Mouse (Mus musculus) urinary bladder, postnatal 36 days (tissue): ENCODE data around the gene Fmnl3.
"Not testable (repeated sequence)": the region's sequence is repeated elsewhere in the genome, so short reads cannot be mapped to it uniquely, and the experiment has no call there.

Experiments used
- DNase-seq, 2 experiments: peaks; one replicate each; pipeline ENCODE4 v3.0.0; 2022; ENCODE audit warnings: low spot score in 2 of 2, mixed read lengths in 1 of 2

Gene Fmnl3

DNA sequence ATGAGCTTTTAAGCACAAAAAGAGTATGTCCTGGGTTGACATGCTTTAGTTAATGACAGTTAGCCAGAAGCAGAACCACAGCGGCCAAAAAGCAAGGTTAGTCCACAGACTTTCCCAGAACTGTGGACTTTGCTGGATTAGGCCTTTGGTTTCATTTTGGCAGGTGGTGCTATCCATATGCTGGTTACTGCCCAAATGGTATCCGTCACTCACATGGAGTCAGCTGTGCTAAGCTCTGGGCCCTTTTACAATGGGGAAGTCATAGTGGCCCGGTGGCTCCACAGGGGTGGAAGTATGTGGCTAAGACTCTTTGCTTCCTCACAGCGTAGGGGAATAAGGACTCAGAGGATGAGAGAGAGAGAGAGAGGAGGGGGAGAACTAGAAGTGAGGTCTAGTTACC, 17.7 kb upstream of the Fmnl3 start:
- DNase-seq = no peak

GRCm38 (mm10) chr15:99386796-99387195, 16.5 kb upstream of the Fmnl3 start:
- DNase-seq = no peak

DNA sequence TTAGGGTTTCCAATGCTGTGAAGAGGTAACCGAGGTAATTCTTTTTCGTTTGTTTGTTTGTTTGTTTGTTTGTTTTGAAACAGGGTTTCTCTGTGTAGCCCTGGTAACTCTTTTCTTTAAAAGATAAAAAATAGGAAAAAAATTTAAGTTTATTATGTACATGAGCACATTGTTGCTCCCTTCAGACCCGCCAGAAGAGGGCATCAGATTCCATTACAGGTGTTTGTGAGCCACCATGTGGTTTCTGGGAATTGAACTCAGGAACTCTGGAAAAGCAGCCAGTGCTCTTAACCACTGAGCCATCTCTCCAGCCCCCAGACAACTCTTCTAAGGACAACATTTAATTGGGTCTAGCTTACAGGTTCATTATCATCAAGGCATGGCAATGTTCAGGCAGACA, 15.8 kb upstream of the Fmnl3 start:
- not testable (repeated sequence) for DNase-seq

GRCm38 (mm10) chr15:99384071-99384470, 13.8 kb upstream of the Fmnl3 start:
- DNase-seq = no peak

DNA sequence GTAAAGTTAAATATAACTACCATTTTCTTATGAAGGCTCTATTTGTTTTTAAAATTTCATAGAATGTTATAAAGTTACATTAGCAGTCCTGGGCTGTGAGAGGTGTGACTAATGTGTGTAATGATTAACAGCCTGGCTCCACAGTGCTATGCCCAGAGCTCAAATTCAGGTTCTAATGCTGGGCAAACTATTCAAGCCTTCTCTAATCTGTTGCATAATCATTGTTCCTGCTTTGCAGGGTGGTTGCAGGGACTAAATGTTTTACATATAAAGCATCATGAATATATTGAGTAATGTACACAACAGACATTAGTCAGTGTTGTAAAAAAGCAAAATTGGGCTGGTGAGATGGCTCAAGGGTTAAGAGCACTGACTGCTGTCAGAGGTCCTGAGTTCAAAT, 12.6 kb upstream of the Fmnl3 start:
- no peak for DNase-seq

- no peak for DNase-seq
Observed at GRCm38 (mm10) chr15:99376240-99376639, 6.0 kb upstream of the Fmnl3 start.

GRCm38 (mm10) chr15:99375581-99375980, 5.3 kb upstream of the Fmnl3 start:
- DNase-seq = no peak

DNA sequence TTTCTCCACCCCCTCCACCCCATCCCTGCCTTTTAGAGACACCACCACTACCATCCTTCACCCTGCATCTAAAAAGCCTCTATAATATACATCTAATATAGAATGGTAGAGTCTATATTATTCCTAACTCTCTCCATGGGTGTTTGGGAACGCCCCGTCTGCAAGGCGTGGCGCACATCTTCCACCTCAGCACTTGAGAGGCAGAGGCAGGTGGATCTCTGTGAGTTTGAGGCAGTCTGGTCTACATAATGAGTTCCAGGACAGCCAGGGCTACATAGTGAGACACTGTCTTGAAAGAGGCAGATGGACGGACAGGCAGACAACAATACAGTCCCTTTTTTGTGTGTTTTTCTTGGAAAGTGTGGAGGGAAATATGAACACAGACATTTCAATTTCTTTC, 4.8 kb upstream of the Fmnl3 start:
- DNase-seq = no peak

- no peak for DNase-seq
Observed at GRCm38 (mm10) chr15:99372761-99373160, 2.5 kb upstream of the Fmnl3 start.

GRCm38 (mm10) chr15:99371526-99372340, 1.5 kb upstream of the Fmnl3 start:
- no peak for DNase-seq

DNA sequence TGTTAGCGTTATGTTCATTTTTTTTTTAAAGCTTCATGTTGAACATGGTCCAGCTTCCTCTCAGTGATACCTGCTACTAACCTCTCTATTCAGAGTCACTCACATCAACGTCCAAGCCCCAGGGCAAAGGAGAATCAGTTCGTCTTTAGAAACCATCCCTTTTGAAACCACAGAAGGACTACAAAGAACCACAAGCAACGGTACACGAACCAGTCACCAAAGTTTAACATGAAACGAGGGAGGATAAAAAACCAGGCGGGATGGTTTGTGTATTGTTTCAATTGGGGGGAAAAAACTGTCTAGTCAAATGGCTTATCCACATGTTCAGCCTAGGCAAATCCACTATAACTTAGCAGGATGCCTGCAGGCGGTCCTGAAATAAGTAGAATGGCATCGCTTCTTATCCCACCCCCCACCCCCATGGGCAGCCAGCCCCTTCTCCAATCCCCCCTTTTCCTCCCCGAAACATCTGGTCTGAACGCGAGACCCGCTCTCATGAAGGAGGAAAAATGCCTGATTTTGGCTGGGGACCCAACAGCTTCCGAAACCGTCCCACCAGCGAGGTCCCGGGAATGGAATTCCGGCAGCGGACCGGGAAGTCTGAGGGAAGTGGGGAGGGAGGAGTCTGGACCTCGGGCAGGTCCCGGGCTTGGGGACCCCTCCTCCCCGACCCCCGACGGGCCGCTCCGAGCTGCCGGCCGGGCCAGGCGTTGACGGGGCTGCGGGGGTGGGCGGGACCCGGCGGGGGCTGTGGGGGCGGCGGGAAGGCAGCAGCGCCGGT, 701 bp downstream of the Fmnl3 start:
- no peak for DNase-seq

DNA sequence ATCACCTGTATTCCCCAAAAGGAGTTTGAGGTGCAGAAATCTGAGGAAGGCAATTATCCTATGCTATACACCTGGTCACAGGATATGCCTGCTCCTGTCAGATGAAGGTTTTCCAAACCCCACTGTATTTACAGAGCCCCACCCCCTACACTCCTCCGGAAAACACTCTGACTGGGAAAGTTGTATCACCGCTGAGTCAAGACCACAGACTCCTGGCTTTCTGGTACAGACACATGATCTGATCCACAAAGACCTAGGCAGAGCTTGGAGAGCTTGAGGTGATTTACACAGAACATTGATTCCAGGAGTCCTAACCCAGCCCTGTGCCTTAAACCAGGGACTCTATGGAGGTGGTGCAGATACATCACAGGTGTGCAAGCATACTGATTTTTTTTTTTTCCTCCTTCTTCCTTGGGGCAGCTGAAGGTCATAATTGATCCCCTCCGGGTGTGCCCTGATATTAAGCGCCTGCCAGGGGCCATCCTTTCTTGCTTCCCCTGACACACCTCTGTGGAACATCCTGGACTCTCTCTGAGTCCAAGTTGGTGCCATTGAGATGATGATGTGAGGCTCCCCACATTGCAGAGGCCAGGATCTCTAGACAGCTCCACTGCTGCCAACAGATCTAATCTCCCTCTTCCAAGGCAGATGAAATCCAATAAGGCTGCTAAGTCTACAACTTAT, 1.6 kb downstream of the Fmnl3 start:
- no peak for DNase-seq

GRCm38 (mm10) chr15:99364921-99365320, 5.4 kb downstream of the Fmnl3 start:
- DNase-seq = no peak

- no peak for DNase-seq
Observed at GRCm38 (mm10) chr15:99364022-99364530, 6.2 kb downstream of the Fmnl3 start.

DNA sequence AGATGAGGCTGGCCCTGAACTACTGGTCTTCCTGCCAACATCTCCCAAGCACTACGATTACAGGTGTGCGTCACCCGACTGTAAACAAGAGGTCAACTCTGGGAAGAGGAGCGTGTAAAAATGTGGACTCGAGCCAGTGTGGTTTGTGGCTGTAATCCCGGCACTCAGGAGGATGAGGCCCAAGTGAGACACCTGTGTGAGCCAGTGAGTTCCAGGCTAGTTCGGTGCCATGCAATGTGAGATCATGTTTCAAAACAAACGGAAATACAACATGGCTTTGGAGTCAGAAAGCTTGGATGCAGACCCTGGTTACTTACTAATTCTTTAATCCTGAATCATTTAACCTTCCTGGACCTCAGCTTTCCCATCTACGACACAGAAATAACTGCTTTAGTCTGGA, 11.3 kb downstream of the Fmnl3 start:
- no peak for DNase-seq

- no peak for DNase-seq
Observed at GRCm38 (mm10) chr15:99356462-99356861, 13.8 kb downstream of the Fmnl3 start.

DNA sequence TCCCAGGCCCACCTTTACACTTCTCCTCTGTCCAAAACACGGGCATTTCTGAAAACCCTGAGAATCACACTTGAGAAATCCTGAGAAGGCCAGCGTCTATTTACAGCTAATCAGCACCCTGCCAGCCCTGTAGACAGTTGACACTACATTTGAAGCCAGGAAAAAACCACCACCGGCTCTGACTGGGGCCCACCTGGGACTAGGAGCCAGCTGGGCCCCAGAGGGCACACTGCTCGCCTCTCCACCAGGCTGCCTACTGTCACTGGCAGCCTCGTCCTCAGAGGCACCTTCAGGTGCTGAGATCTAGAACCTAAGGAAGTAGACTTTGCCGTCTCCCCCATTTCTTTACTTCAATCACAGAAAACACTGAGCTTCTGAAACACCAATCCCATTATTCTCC, 14.6 kb downstream of the Fmnl3 start:
- DNase-seq = no peak

DNA sequence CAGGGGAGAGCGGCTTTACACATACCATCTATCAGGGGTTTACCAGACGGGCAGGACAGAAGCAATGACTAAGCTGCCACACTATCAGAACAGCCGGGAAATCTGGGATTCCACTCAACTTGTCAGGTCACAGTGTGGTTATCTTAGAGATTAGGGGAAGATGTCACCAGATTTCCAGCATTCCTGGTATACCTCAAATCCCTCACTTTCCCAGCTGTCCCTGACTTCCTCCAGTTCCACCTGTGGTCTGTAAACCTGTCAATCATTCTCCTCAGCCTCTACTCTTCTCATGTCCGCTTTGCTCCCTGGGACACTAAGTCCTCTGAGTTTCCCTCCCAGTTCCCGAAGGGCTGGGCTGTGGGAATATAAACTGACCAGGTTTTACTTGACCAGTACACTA, 18.0 kb downstream of the Fmnl3 start:
- DNase-seq = no peak

DNA sequence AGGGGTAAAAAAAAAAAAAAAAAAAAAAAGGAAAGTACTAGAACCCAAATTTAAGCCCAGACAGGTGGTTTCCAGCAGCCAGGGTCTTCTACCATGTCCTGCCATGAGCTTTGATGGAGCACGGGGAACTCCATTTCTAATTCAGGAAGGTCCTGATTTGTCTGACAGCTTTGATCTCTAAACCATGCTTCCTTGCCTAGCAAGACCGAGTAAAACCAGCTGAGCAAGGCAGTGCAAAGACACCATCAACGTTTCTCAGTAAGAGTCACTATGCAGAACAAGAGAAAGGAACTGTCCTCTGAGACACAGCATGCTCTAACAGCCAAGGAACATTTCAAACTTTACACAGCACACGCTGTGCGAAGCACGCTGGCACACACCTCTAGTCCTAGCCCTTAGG, 18.7 kb downstream of the Fmnl3 start:
- DNase-seq = no peak

DNA sequence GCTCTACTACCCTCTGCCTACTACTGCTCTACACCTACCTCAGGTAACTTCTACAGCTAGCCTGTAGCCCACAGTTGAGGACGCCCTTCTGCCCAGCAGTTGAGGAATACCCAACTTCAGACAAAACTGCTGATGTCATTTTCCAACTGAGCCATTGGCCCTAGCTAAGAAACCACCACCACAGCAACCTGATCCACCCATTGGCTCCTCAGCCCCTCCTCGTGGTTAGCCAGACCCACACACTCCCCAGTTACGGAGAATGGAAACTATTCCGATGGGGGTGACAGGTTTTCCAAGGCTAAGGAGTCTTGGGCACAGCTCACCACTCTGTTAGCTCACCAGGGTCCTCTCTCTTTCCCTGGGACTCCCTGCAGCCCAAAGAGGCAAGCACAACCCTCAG, 25.3 kb downstream of the Fmnl3 start:
- DNase-seq = no peak

DNA sequence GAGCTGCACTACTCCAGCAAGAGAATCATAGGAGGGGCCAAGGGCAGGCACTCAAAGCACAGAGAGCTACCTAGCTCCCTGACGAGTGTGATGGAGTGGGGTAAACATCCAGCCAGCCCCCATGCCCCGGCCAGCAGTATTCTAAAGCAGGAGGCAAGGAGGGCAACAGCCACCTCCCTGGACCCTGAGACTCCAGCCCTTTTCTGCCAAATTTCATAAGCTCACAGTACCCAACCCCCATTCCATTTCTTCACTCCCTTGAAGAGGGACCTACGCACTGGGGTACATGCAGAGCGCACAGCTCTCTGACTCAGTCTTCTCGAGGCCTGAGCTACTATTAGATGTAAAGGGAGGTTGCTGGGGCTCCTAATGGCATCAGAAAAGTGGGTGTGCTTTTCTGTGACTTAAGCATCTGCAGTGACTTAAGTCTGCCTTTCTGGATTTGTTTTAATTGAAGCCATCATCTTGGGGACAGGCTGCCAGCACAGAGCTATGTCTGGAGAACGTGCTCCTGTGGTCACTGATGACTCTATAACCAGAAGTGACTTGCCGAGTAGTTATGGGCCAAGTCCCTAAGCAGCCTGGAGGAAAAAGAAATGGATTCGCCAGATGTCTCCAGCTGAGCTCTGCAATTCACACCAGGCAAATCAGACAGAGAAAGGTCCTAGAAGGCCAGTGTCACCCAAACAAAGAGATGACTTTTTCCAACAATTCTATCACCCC, 26.0 kb downstream of the Fmnl3 start:
- DNase-seq = no peak
